Mouse (Mus musculus) C2C12 (cell line): Measurements from ENCODE around the gene Stim1.

Experiments
- CEBPB ChIP-seq: IDR thresholded peaks from one replicate; pipeline ENCODE4 v1.6.1; 2011; ENCODE audit warnings: low read depth, mild to moderate bottlenecking, control low read depth, moderate library complexity
- CTCF ChIP-seq: IDR thresholded peaks from one replicate; pipeline ENCODE4 v1.5.1; 2011; ENCODE audit not compliant: control insufficient read depth, insufficient read depth, insufficient read length
- FOSL1 ChIP-seq: IDR thresholded peaks from one replicate; pipeline ENCODE4 v1.8.0; 2011; ENCODE audit warnings: mild to moderate bottlenecking, low read length; ENCODE audit not compliant: poor library complexity, insufficient read depth, severe bottlenecking
- MAX ChIP-seq: IDR thresholded peaks from one replicate; pipeline ENCODE4 v1.6.1; 2011; ENCODE audit warnings: mild to moderate bottlenecking, control low read depth
- MYOD1 ChIP-seq: IDR thresholded peaks from one replicate; pipeline ENCODE4 v1.6.1; 2011; ENCODE audit warnings: low read depth; ENCODE audit not compliant: control insufficient read depth, insufficient read length
- MYOG ChIP-seq: IDR thresholded peaks from one replicate; pipeline ENCODE4 v1.6.1; 2011; ENCODE audit not compliant: control insufficient read depth, insufficient read length; ENCODE audit errors: extremely low read depth
- USF1 ChIP-seq: IDR thresholded peaks from one replicate; pipeline ENCODE4 v1.6.1; 2011; ENCODE audit warnings: low read depth, mild to moderate bottlenecking, control low read depth, moderate library complexity

DNA sequence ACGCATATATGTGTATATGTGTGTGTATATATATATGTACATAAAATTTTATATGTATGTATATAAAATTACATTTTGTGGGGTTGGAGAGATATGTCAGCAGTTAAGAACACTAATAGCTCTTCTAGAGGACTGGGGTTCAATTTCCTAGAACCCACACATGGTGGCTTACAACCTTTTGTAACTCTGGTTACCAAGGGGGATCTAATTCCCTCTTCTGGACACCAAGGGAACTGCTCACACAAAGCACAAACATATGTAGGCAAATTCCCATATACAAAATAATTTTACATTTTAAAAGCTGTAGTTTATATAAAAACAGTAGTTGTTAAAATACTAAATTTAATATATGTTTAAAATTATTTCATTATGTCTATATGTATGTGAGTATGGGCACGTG is 136.5 kb downstream of the Stim1 start:
- TF ChIP-seq MAX (no peak), CTCF (no peak), CEBPB (no peak), USF1 (no peak), FOSL1 (no peak), MYOD1 (no peak), MYOG (no peak)
